Mouse (Mus musculus): ENCODE measurements around the gene Tacr2. TPM values are rescaled to one million over a fixed set of nuclear protein-coding genes. Genes with fewer than 3 reads are reported as not detected.

Tacr2 gene
- polyA plus RNA-seq, 1 experiment from 2014 or later: 0.98 TPM

DNA sequence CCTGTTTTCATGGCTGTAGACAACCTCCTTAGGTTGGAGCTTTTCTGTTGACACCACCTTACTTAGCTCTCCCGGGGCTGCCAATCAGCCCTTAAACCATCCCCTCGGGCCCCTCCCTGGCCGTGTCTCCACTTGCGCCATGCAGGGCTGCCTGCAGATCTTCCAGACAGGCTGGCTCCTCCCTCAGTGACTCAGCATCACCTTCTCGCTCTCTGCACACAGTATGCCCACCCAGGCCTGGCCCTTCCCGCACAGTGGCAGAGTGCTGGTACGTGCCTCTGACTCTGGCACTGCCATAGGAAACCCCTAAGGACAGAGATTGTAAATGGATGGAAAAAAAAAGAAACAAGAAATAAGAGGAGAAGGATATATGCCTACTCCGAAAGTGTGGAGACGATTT, 30.5 kb downstream of the Tacr2 start:
- H3K9ac ChIP-seq (ENCODE audit: low read depth, low read length): no peak overlapping the region
- WGBS: 56% methylated on average over 9 of the region's 9 CpGs
- no peak overlapping the region for H3K4me2 ChIP-seq (ENCODE audit: low read depth, low read length)
- no peaks in the 10 kb centered on the region for H3K9me3 ChIP-seq (ENCODE audit: control insufficient read depth, low read length)
- no peak for ATAC-seq
- no peak overlapping the region for H3K4me3 ChIP-seq (ENCODE audit: low read length)
- H3K4me1 ChIP-seq (ENCODE audit: control insufficient read depth, insufficient read depth, low read length): no peaks in the 10 kb centered on the region
- no peak overlapping the region for H3K27ac ChIP-seq (ENCODE audit: low read length)
- no peaks in the 10 kb centered on the region for H3K27me3 ChIP-seq (replicated peaks; ENCODE audit: control insufficient read depth, insufficient read depth, low read length)
- H3K36me3 ChIP-seq (ENCODE audit: control insufficient read depth, insufficient read depth, low read length): peaks cover 11% of the 10 kb centered on the region; the same call in 1 of the 2 replicates

DNA sequence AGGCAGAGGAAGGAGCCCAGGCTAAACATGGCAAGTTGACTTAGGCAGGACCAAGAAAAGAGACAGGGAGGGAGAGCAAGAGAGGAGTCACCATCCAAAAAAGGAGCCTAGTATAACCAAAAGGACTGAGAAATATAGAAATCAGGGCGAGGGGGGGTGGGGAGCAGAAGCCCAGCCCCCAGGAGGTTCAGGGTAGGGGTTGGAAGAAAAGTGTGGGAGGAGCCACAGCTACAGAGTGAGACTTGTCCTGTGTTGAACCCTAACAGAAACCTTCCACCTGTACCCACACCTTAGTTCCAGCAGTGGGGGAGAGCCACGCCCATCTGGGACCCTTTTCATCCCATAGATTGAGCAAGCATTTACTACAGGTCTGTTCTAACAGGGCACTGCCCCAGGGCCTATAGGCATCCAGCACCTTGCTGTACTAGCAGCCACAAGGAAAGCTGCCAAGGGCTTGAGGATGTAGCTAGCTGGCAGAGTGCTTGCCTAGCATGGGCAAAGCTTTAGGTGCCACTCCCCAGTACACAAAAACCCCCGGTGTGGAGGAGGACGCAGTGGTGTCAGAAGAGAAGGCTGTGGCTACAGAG, 31.1 kb downstream of the Tacr2 start:
- Histone ChIP-seq H3K27ac (ENCODE audit: low read length) (no peak overlapping the region), H3K4me2 (ENCODE audit: low read depth, low read length) (no peak overlapping the region), H3K36me3 (ENCODE audit: control insufficient read depth, insufficient read depth, low read length) (peaks cover 11% of the 10 kb centered on the region; the same call in 1 of the 2 replicates), H3K9ac (ENCODE audit: low read depth, low read length) (no peak overlapping the region), H3K4me1 (ENCODE audit: control insufficient read depth, insufficient read depth, low read length) (no peaks in the 10 kb centered on the region), H3K4me3 (ENCODE audit: low read length) (no peak overlapping the region), H3K9me3 (ENCODE audit: control insufficient read depth, low read length) (no peaks in the 10 kb centered on the region), H3K27me3 (replicated peaks; ENCODE audit: control insufficient read depth, insufficient read depth, low read length) (no peaks in the 10 kb centered on the region)
- 84% methylated on average over 4 of the region's 4 CpGs for WGBS
- ATAC-seq: no peak

DNA sequence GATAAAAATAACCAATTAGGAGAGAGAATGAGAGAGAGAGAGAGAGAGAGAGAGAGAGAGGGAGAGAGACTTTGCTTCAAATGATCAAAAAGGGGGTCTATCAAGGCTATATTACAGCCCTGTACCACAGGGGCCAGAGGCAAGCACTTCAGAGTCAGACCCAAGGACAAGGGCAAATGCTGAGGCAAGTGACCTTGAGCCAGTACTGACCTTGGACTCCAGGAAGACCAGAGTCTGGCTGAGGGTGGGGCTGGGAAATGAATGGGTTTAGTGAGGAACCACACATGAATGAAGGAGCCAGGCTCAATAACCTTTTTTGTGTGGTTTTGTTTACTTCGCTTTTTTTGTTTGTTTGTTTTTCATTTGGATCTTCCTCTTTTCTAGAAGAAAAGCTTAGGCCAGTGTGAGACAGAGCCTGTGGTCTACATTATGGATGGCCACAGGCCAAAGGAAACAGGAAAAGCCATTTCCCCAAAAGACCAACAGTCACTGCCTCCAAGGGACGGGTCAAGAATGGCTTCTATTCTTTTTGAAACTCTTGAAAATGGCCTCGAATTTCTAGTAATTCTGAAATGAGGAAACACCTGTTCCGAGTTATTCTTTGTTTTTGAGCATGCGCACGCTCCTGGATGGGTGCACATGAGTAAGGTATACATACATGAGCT, 35.4 kb downstream of the Tacr2 start:
- no peaks in the 10 kb centered on the region for H3K4me1 ChIP-seq (ENCODE audit: control insufficient read depth, insufficient read depth, low read length)
- WGBS: 76% methylated on average over 6 of the region's 6 CpGs
- H3K36me3 ChIP-seq (ENCODE audit: control insufficient read depth, insufficient read depth, low read length): 0 out of 2 replicates have a peak, but pooled peaks cover 8% of the 10 kb centered on the region
- H3K9me3 ChIP-seq (ENCODE audit: control insufficient read depth, low read length): no peaks in the 10 kb centered on the region
- H3K9ac ChIP-seq (ENCODE audit: low read depth, low read length): no peak overlapping the region
- no peak overlapping the region for H3K27ac ChIP-seq (ENCODE audit: low read length)
- no peaks in the 10 kb centered on the region for H3K27me3 ChIP-seq (replicated peaks; ENCODE audit: control insufficient read depth, insufficient read depth, low read length)
- no peak for ATAC-seq
- no peak overlapping the region for H3K4me2 ChIP-seq (ENCODE audit: low read depth, low read length)
- H3K4me3 ChIP-seq (ENCODE audit: low read length): no peak overlapping the region

DNA sequence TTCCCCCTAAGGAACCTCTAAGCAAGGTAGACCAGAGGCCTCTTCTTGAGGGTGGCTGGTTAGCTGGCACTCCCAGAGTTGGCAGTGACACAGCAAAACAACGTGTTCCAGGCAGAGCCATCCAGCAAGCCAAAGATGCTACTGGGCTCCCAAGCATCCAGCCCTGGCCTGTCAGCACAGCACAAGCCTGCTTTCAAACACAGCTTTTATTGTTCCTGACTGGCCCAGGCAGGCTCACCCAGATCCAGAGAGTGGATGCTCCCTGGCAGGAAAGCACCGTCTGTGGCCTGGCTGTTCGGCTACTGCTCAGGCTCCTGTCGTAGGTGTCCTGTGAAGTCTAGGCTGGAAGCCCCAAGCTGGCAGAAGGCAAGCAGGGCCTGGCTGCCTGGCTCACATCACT, 41.9 kb downstream of the Tacr2 start:
- no peaks in the 10 kb centered on the region for H3K4me1 ChIP-seq (ENCODE audit: control insufficient read depth, insufficient read depth, low read length)
- ATAC-seq: no peak
- H3K9ac ChIP-seq (ENCODE audit: low read depth, low read length): no peak overlapping the region
- H3K27ac ChIP-seq (ENCODE audit: low read length): no peak overlapping the region
- H3K4me3 ChIP-seq (ENCODE audit: low read length): no peak overlapping the region
- H3K4me2 ChIP-seq (ENCODE audit: low read depth, low read length): no peak overlapping the region
- 0 out of 2 replicates have a peak, but pooled peaks cover 3% of the 10 kb centered on the region for H3K36me3 ChIP-seq (ENCODE audit: control insufficient read depth, insufficient read depth, low read length)
- H3K27me3 ChIP-seq (replicated peaks; ENCODE audit: control insufficient read depth, insufficient read depth, low read length): no peaks in the 10 kb centered on the region
- 76% methylated on average over 4 of the region's 4 CpGs for WGBS
- no peaks in the 10 kb centered on the region for H3K9me3 ChIP-seq (ENCODE audit: control insufficient read depth, low read length)

DNA sequence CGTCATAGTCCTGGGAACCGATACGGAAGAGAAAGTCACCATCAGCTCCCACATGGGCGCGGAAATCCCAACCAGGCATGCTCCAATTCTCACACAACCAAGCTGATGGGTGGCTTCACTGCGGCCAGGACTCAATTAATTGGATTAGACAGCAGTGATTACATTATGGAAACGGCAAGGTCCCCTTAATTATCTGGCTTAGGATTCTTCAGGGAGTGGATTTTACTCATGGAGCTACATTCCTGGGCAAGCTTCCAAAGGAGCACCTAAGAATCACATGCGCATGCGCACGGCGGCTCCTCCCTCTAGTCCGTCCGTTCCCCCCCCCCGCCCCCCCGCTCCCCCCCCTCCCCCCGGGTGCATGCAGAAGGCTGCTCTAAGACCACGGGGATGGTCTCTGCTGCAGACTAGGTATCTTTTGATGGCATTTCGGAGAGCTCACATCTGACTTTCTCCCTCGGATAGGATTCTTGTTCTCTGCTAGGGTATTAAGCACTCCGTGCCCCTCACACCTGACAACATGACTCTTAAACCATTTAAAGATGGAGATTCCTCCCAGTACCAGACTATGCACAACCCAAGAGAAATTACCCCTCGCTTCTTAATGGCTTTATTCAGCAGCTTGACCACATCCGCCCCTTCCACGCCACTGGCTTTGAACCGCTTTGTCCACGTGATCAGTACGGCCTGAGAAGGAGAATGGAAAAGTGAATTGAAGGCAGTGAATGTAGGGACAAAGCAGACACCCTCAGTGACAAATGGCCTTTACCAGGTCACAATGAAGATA, 44.0 kb downstream of the Tacr2 start:
- Histone ChIP-seq H3K4me1 (ENCODE audit: control insufficient read depth, insufficient read depth, low read length) (no peaks in the 10 kb centered on the region), H3K36me3 (ENCODE audit: control insufficient read depth, insufficient read depth, low read length) (no peaks in the 10 kb centered on the region), H3K27me3 (replicated peaks; ENCODE audit: control insufficient read depth, insufficient read depth, low read length) (no peaks in the 10 kb centered on the region), H3K27ac (ENCODE audit: low read length) (no peak overlapping the region), H3K9me3 (ENCODE audit: control insufficient read depth, low read length) (no peaks in the 10 kb centered on the region), H3K4me2 (ENCODE audit: low read depth, low read length) (no peak overlapping the region), H3K9ac (ENCODE audit: low read depth, low read length) (no peak overlapping the region), H3K4me3 (ENCODE audit: low read length) (no peak overlapping the region)
- 73% methylated on average over 22 of the region's 26 CpGs for WGBS
- ATAC-seq: no peak

DNA sequence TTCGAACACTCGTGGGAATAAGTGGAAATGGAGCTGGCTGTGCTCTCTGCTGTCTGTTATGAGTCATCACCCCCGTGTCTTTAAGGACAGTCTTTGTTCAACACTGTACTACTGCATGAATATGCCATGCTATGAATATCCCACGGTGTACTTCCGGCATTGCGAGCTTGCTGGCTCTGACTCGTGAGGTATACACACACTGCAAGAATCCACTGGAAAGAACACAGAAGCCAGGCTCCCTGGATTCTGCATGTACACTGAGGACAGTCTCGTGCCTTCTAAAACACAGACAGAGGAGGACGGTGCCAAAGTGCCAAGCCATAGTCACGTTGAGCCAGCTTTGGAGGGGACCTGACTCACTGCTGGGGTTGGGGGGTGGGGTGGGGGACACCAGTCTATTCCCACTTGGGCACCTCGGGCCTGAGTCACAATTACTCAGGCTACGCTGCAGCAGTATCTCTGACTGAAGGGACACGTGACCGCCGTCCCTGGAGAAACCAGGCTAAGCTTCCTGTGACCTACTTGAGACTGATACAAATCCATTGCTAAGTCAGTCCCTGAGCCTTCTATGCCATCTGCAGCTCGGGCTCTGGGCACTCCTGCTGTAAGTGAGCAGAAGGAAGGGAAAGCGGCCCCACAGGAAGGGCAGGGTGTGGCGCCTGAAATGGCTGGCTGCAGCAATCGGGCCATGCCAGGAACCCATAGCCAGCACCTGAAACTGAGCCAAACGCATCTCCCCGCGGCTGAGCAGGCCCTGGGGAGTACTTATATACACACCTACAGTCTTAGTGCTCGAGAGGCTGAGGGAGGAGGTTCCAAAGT, 48.0 kb downstream of the Tacr2 start:
- Histone ChIP-seq H3K9ac (ENCODE audit: low read depth, low read length) (no peak overlapping the region), H3K4me3 (ENCODE audit: low read length) (no peak overlapping the region), H3K27me3 (replicated peaks; ENCODE audit: control insufficient read depth, insufficient read depth, low read length) (no peaks in the 10 kb centered on the region), H3K36me3 (ENCODE audit: control insufficient read depth, insufficient read depth, low read length) (0 out of 2 replicates have a peak, but pooled peaks cover 4% of the 10 kb centered on the region), H3K9me3 (ENCODE audit: control insufficient read depth, low read length) (no peaks in the 10 kb centered on the region), H3K4me2 (ENCODE audit: low read depth, low read length) (no peak overlapping the region), H3K27ac (ENCODE audit: low read length) (no peak overlapping the region), H3K4me1 (ENCODE audit: control insufficient read depth, insufficient read depth, low read length) (no peaks in the 10 kb centered on the region)
- WGBS: 78% methylated on average over 23 of the region's 23 CpGs
- ATAC-seq: no peak

DNA sequence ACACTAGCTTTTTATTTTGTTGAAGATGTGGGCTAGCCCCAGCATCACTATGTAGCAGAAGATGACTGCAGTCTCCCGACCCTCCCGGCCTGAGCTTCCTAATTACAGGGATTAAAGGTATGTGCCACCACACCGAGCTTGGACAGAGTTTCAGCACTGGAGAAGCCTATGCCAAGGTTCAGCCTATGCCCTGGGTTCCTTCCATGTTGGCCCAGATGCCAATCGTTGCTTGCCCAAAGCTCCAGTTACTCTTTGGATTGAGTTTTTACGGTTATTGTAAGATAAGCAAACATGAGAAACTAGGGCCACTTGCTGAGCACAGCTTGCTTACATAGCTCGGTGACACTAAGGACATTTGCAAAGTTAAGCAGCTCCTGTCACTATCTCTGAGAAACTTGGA, 52.9 kb downstream of the Tacr2 start:
- no peaks in the 10 kb centered on the region for H3K27me3 ChIP-seq (replicated peaks; ENCODE audit: control insufficient read depth, insufficient read depth, low read length)
- H3K9me3 ChIP-seq (ENCODE audit: control insufficient read depth, low read length): no peaks in the 10 kb centered on the region
- 0 out of 2 replicates have a peak, but pooled peaks cover 3% of the 10 kb centered on the region for H3K4me1 ChIP-seq (ENCODE audit: control insufficient read depth, insufficient read depth, low read length)
- H3K9ac ChIP-seq (ENCODE audit: low read depth, low read length): no peak overlapping the region
- no peak overlapping the region for H3K27ac ChIP-seq (ENCODE audit: low read length)
- ATAC-seq: no peak
- H3K36me3 ChIP-seq (ENCODE audit: control insufficient read depth, insufficient read depth, low read length): 0 out of 2 replicates have a peak, but pooled peaks cover 4% of the 10 kb centered on the region
- no peak overlapping the region for H3K4me3 ChIP-seq (ENCODE audit: low read length)
- no peak overlapping the region for H3K4me2 ChIP-seq (ENCODE audit: low read depth, low read length)
- 70% methylated on average over 6 of the region's 6 CpGs for WGBS

DNA sequence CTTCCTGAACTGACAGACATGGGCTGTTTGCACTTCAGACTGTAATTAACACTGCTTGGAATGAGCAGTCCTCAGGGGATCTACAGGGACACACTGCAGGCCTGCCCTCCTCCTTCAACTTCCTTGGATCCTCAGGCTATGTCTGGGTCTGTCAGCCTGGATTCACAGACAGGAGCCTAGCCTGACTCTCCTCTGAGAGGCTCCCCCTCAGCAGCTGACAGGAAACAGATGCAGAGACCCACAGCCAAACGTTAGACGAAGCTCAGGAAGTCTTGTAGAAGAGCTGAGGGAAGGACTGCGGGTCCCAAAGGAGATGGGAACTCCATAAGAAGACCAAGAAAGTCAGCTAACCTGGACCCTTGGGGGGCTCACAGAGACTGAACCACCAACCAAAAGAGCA, 54.2 kb downstream of the Tacr2 start:
- Histone ChIP-seq H3K4me1 (ENCODE audit: control insufficient read depth, insufficient read depth, low read length) (0 out of 2 replicates have a peak, but pooled peaks cover 3% of the 10 kb centered on the region), H3K36me3 (ENCODE audit: control insufficient read depth, insufficient read depth, low read length) (0 out of 2 replicates have a peak, but pooled peaks cover 4% of the 10 kb centered on the region), H3K4me3 (ENCODE audit: low read length) (no peak overlapping the region), H3K27me3 (replicated peaks; ENCODE audit: control insufficient read depth, insufficient read depth, low read length) (no peaks in the 10 kb centered on the region), H3K27ac (ENCODE audit: low read length) (no peak overlapping the region), H3K4me2 (ENCODE audit: low read depth, low read length) (no peak overlapping the region), H3K9me3 (ENCODE audit: control insufficient read depth, low read length) (no peaks in the 10 kb centered on the region), H3K9ac (ENCODE audit: low read depth, low read length) (no peak overlapping the region)
- ATAC-seq: peak; percentile 48
- 28% methylated on average over 3 of the region's 3 CpGs for WGBS
